Mouse (Mus musculus) frontal cortex, adult 2 months (tissue): ENCODE data around the gene Zan. TPM values are rescaled to one million over a fixed set of nuclear protein-coding genes. Genes with fewer than 3 reads are reported as not detected.
"Not testable (repeated sequence)": the region's sequence is repeated elsewhere in the genome, so short reads cannot be mapped to it uniquely, and the experiment has no call there.

Experiments
- DNase-seq, 2 experiments: peaks; one replicate each; pipeline ENCODE4 v3.0.0; 2022; ENCODE audit warnings: low spot score in 1 of 2; ENCODE audit errors: extremely low spot score in 1 of 2
- polyA plus RNA-seq: library from polyadenylated mRNA; depleted of rRNA; stranded (reverse); fragments of >200 nt; gene quantifications from 2 replicates; pipeline ENCODE4 v1.2.3, GENCODE M21; 2012

The Zan gene
- polyA plus RNA-seq, 1 experiment = 0.20 TPM

- peak; percentile 99 to 100 for DNase-seq
Measured at GRCm38 (mm10) chr5:137501709-137502666, 25.1 kb upstream of the Zan start, which contains the start of gene Pop7. Gene Pop7, minus strand, starts transcription at chr5:137502518.

DNA sequence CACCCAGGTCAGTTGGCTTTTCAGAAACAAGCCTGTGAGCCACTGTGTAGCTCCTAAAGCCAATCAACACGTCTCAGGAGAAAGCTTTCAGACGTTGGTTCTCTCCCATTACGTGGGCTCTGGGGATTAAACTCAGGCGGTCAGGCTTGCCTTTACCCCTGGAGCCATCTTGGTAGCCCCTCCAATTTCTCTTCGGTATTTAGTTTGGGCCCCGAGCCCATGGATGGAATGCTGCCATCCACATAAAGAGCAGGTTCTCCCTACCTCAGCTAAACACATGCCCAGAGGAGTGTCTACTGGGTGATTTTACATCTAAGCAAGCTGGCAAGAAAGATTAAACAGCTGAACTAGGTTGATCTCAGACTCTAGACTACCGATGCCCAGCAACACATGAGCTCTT, 23.3 kb upstream of the Zan start:
- DNase-seq = no peak

- DNase-seq = no peak
Measured at GRCm38 (mm10) chr5:137493831-137494230, 17.0 kb upstream of the Zan start.

DNA sequence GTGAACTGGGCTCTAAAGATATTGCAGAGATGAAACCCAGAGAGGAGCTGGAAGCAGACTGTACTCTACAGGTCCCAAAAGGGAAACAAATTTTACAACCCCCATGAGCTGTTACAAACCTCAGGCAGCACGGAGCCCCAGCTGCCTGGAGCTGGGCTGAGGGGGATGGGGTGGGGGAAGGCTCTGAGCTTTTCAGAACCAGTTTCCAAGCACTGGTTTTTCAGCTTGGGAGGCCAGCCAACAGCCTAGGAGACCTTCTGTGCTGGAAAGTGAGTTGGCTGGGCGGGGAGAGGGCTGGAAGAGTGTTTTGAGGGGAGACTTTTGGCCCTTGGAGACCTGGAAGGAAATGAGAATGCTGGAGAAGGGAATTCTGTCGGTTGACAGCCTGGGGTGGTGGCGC, 14.7 kb upstream of the Zan start:
- no peak for DNase-seq

- no peak for DNase-seq
Measured at GRCm38 (mm10) chr5:137487616-137488015, 10.8 kb upstream of the Zan start.

- DNase-seq = no peak
Measured at GRCm38 (mm10) chr5:137485851-137486155, 8.9 kb upstream of the Zan start.

DNA sequence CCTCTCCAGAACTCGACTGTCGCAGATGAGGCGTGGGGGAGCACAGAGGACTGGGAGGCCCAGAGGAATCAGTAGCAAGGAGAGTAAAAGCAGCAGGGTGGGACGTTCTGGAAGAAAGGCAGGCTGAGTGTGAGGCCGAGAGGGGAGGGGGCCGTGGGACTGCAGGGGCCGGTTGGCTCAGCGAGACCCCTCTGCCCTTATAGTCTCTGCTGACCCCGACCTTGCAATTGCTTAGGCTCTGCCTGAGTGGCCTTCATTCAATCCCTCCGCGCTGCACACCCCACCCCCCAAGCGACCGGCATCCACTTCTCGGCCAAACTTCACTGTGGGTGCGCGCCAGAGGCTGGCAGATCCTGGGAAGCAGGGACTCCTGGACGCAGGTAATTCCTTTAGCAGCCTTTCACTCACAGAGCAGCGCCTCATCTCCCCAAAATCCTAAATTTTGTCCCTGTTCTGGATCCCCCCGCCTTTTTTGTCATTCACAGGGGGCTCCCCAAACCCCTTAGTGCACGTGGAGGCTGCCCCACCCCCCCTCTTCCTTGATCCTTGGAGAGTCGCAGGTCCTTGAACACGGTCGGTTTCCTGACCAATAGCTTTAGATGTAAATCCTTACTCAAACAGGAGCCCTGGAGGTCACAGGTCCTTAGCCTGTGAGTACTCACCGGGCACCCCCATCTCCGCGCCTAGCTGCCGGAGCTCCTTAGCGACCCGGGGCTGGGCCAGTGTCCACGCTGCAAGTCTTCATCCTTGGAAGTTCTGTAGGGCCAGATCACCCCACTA, 8.4 kb upstream of the Zan start:
- no peak for DNase-seq

GRCm38 (mm10) chr5:137481897-137482296, 5.0 kb upstream of the Zan start:
- no peak for DNase-seq

GRCm38 (mm10) chr5:137481138-137481537, 4.3 kb upstream of the Zan start:
- peak; percentile 60 to 95 for DNase-seq

GRCm38 (mm10) chr5:137474351-137474750, 2.5 kb downstream of the Zan start:
- no peak for DNase-seq

GRCm38 (mm10) chr5:137472252-137472904, 4.5 kb downstream of the Zan start:
- no peak for DNase-seq

DNA sequence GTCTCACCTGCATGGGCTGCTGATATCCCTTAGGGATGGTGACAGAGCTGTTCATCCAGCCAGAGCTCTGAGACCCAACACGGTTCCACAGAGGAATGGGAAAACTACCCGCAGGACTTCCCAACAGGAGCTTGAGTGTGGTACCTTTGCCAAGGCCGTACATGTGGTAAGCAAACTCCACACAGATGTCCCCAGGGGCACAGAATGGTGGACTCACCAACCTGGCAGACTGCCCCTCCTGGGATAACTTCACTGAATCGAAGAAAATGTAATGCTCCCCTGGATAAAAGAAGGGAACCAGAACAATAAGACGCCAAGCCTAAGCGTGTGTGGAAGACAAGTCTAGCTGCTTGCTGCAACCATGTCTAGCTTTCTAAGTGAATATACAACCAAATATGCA, 9.9 kb downstream of the Zan start:
- no peak for DNase-seq

DNA sequence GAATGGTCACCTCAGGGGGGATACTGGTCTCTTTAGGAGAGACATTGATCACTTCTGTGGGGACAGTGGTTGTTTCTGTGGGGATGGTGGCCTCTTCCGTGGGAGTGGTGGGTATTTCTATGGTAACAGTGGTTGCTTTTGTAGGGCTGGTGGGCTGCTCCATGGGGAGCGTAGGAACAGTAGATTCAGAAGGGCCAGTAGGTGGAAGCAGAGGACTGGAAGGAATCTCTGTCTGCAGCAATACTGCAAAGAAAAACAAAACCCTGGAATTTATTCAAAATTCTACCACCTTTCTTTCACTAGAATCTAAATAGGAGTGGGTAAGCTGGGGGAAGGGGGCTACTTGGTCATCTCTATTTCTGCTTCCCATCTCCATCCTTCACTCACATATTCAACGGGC, 11.8 kb downstream of the Zan start:
- peak in 1 of 2 experiments; percentile 45 for DNase-seq

- no peak for DNase-seq
Measured at GRCm38 (mm10) chr5:137455866-137456591, 20.8 kb downstream of the Zan start.

- DNase-seq = no peak
Measured at GRCm38 (mm10) chr5:137455206-137455605, 21.7 kb downstream of the Zan start.

- DNase-seq = no peak
Measured at GRCm38 (mm10) chr5:137445536-137445935, 31.3 kb downstream of the Zan start.

DNA sequence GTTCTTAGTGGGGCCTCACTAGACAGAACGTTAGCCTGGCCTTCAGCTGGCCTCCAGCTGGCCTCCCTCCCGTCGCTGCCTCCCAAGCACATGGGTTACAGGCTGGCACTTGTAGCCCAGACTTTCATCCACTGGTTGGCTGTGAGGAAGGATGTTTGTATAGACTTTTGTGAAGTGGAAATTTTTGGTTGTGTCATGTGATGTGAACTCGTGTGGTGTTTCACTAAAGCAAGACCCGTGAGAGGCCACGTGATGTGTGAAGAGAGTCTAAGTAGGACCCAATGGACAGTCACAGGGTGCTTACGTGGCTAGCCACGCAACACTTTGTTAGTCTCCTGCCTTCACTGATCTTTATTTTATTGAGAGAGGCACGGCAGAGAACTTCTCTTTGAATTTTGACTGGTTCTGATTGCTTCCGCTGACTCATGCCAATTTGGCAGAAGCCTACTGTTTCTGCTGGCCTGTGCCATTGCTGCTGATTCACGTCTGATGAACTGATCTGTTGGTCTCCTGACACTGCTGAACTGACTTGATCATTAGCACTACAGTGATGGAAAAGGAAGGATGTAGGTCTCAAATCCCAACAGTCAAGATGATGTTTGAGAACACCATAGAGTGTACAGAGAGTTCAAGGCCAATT, 36.5 kb downstream of the Zan start:
- no peak for DNase-seq

- DNase-seq = peak in 1 of 2 experiments; percentile 25
Measured at GRCm38 (mm10) chr5:137433889-137434288, 43.0 kb downstream of the Zan start.

GRCm38 (mm10) chr5:137430402-137430801, 46.5 kb downstream of the Zan start:
- DNase-seq = not testable (repeated sequence)

GRCm38 (mm10) chr5:137425648-137426047, 51.2 kb downstream of the Zan start:
- no peak for DNase-seq
